ENCODE assay signal across 10 mouse cellular contexts in genomic region chr11:3516121-3516520, GRCm38 (mm10). TPM values are rescaled to one million over a fixed set of nuclear protein-coding genes. Genes with fewer than 3 reads are reported as not detected.
DNase-seq lines count a peak whose midpoint lies in the region; ATAC-seq and TF ChIP-seq lines count a peak whose summit lies in the region.
"Had no signal": no experiment of that assay in that cellular context is flagged by ENCODE, and none has a peak within 500 bp of the region (broad histone marks: within the 10 kb centered on the region; RNA-seq: fewer than 3 reads in every experiment).

No protein-coding gene starts in this region.

- no peak for ATAC-seq in heart, embryonic 11.5 days (replicated peaks; ENCODE audit: insufficient number of reproducible peaks, low FRiP score, low TSS enrichment)
- ATAC-seq in embryonic facial prominence, embryonic 14.5 days (ENCODE audit: low read depth), result no peak
- no peak for ATAC-seq in neural tube, embryonic 14.5 days (ENCODE audit: low read depth)

- no peaks in the 10 kb centered on the region for H3K9me3 ChIP-seq in heart, embryonic 11.5 days (replicated peaks; ENCODE audit: control insufficient read depth, low read length)
- no peaks in the 10 kb centered on the region for H3K9me3 ChIP-seq in embryonic facial prominence, embryonic 14.5 days (ENCODE audit: control insufficient read depth, low read length)
- H3K9me3 ChIP-seq in neural tube, embryonic 14.5 days (ENCODE audit: control insufficient read depth, low read length), result no peaks in the 10 kb centered on the region

- intact Hi-C loops in heart, postnatal 36 days (cut with DNase I), result no loop called here
- intact Hi-C loops in left cerebral cortex, adult 2 months (cut with DNase I), result no loop called here
- intact Hi-C loops in left cerebral cortex, postnatal 36 days (cut with DNase I), result no loop called here

- no peak overlapping the region for H3K4me3 ChIP-seq in heart, embryonic 11.5 days (ENCODE audit: low read depth, low read length)
- H3K4me3 ChIP-seq in left cerebral cortex, adult 2 months, result peak overlapping the region; percentile 58
- H3K4me3 ChIP-seq in embryonic facial prominence, embryonic 14.5 days (ENCODE audit: low read depth, low read length), result peak overlapping the region; percentile 53; the same call in 1 of the 2 replicates
- H3K4me3 ChIP-seq in neural tube, embryonic 14.5 days (ENCODE audit: low read depth, low read length), result no peak overlapping the region

- peak overlapping the region; percentile 1; the same call in 1 of the 2 replicates for H3K4me2 ChIP-seq in heart, embryonic 11.5 days
- peak overlapping the region; percentile 84 for H3K4me2 ChIP-seq in embryonic facial prominence, embryonic 14.5 days (ENCODE audit: low read depth, low read length)
- peak overlapping the region; percentile 54 for H3K4me2 ChIP-seq in neural tube, embryonic 14.5 days (ENCODE audit: low read depth, low read length)

- WGBS in heart, embryonic 11.5 days (ENCODE audit: insufficient replicate concordance), result 79% methylated on average over 5 of the region's 5 CpGs
- 78% methylated on average over 5 of the region's 5 CpGs for WGBS in embryonic facial prominence, embryonic 14.5 days
- WGBS in neural tube, embryonic 14.5 days, result 74% methylated on average over 5 of the region's 5 CpGs

- no peak overlapping the region for H3K9ac ChIP-seq in heart, embryonic 11.5 days (ENCODE audit: low read depth, low read length)
- H3K9ac ChIP-seq in embryonic facial prominence, embryonic 14.5 days (ENCODE audit: low read depth, low read length), result peak overlapping the region; percentile 21; the same call in 1 of the 2 replicates
- H3K9ac ChIP-seq in neural tube, embryonic 14.5 days (replicated peaks; ENCODE audit: low read depth, low read length), result no peak overlapping the region

- H3K27me3 ChIP-seq in heart, embryonic 11.5 days (ENCODE audit: control insufficient read depth, insufficient read depth, low read length), result peaks cover 5% of the 10 kb centered on the region; the same call in 1 of the 2 replicates
- H3K27me3 ChIP-seq in embryonic facial prominence, embryonic 14.5 days (replicated peaks; ENCODE audit: control insufficient read depth, insufficient read depth, low read length), result peaks cover 12% of the 10 kb centered on the region; the same call in 1 of the 2 replicates
- H3K27me3 ChIP-seq in neural tube, embryonic 14.5 days (ENCODE audit: control insufficient read depth, insufficient read depth, low read length), result peaks cover 9% of the 10 kb centered on the region

- peaks cover 22% of the 10 kb centered on the region for H3K4me1 ChIP-seq in heart, embryonic 11.5 days (ENCODE audit: control insufficient read depth, insufficient read depth, low read length)
- peaks cover 17% of the 10 kb centered on the region for H3K4me1 ChIP-seq in embryonic facial prominence, embryonic 14.5 days (ENCODE audit: control insufficient read depth, insufficient read depth, low read length)
- peaks cover 19% of the 10 kb centered on the region; the same call in 1 of the 2 replicates for H3K4me1 ChIP-seq in neural tube, embryonic 14.5 days (ENCODE audit: control insufficient read depth, insufficient read depth, low read length)

- DNase-seq in heart, postnatal 36 days, result no peak
- DNase-seq in left cerebral cortex, adult 2 months (ENCODE audit: extremely low spot score in 1 of 2, low spot score in 2 of 2), result no peak
- no peak for DNase-seq in left cerebral cortex, postnatal 36 days (ENCODE audit: low spot score in 2 of 2)
- no peak for DNase-seq in embryonic facial prominence, embryonic 14.5 days (ENCODE audit: low spot score)
- DNase-seq in B cell, adult 2 months, result no peak
- DNase-seq in testis, postnatal 14 days (ENCODE audit: low spot score), result no peak
- DNase-seq: lung, postnatal 36 days; thymus, postnatal 14 days had no signal

- H3K27ac ChIP-seq in heart, embryonic 11.5 days (ENCODE audit: low read depth, low read length), result no peak overlapping the region
- H3K27ac ChIP-seq in left cerebral cortex, adult 2 months, result 0 out of 2 replicates have a peak overlapping the region, but pooled peaks have one; percentile 86
- no peak overlapping the region for H3K27ac ChIP-seq in embryonic facial prominence, embryonic 14.5 days (replicated peaks; ENCODE audit: low read depth, low read length)
- no peak overlapping the region for H3K27ac ChIP-seq in neural tube, embryonic 14.5 days (ENCODE audit: low read depth, low read length)

- H3K36me3 ChIP-seq in heart, embryonic 11.5 days (ENCODE audit: control insufficient read depth, insufficient read depth, low read length), result peaks cover 7% of the 10 kb centered on the region; the same call in 1 of the 2 replicates
- H3K36me3 ChIP-seq in embryonic facial prominence, embryonic 14.5 days (ENCODE audit: control insufficient read depth, insufficient read depth, low read length), result peaks cover 23% of the 10 kb centered on the region; the same call in 1 of the 2 replicates
- no peaks in the 10 kb centered on the region for H3K36me3 ChIP-seq in neural tube, embryonic 14.5 days (ENCODE audit: control insufficient read depth, insufficient read depth, low read length)

- no peak for TF ChIP-seq CTCF in left cerebral cortex, adult 2 months (IDR thresholded peaks at IDR 0.05)

RNA-seq across cellular contexts. Expression of gene Selenom, which starts 1.6 kb away (rescaled TPM):
- polyA plus RNA-seq in heart, embryonic 11.5 days (2014; fragmentation: Nextera tagmentation; extraction: Ambion mirVana), result 122 and 127 TPM in 2 replicates
- 10 to 100 TPM; 37.6 to 43.8 TPM for total RNA-seq in heart, postnatal 36 days (2021)
- total RNA-seq in left cerebral cortex, adult 2 months (2021), result 100 to 1,000 TPM; 135 to 138 TPM
- 100 to 1,000 TPM; 128 to 155 TPM for total RNA-seq in left cerebral cortex, postnatal 36 days (2021)
- 204 and 215 TPM in 2 replicates for polyA plus RNA-seq in embryonic facial prominence, embryonic 14.5 days (2014; fragmentation: Nextera tagmentation; extraction: Ambion mirVana)
- 98.1 and 127 TPM in 2 replicates for polyA plus RNA-seq in neural tube, embryonic 14.5 days (2014; fragmentation: Nextera tagmentation; extraction: Ambion mirVana)

RNA-seq across cellular contexts. Expression of gene Inpp5j, which starts 11.5 kb away (rescaled TPM):
- 6.5 and 7.0 TPM in 2 replicates for polyA plus RNA-seq in heart, embryonic 11.5 days (2014; fragmentation: Nextera tagmentation; extraction: Ambion mirVana)
- total RNA-seq in heart, postnatal 36 days (2021), result 10 to 100 TPM; 15.7 to 25.8 TPM
- total RNA-seq in left cerebral cortex, adult 2 months (2021), result 10 to 100 TPM; 54.0 to 57.8 TPM
- total RNA-seq in left cerebral cortex, postnatal 36 days (2021), result 10 to 100 TPM; 53.7 to 58.3 TPM
- polyA plus RNA-seq in embryonic facial prominence, embryonic 14.5 days (2014; fragmentation: Nextera tagmentation; extraction: Ambion mirVana), result 0.81 and 1.0 TPM in 2 replicates
- polyA plus RNA-seq in neural tube, embryonic 14.5 days (2014; fragmentation: Nextera tagmentation; extraction: Ambion mirVana), result 6.0 and 7.2 TPM in 2 replicates

RNA-seq across cellular contexts. Expression of gene Smtn, which starts 24.3 kb away (rescaled TPM):
- 66.9 and 72.9 TPM in 2 replicates for polyA plus RNA-seq in heart, embryonic 11.5 days (2014; fragmentation: Nextera tagmentation; extraction: Ambion mirVana)
- total RNA-seq in heart, postnatal 36 days (2021), result 100 to 1,000 TPM; 146 to 153 TPM
- total RNA-seq in left cerebral cortex, adult 2 months (2021), result 10 to 100 TPM in 1 of 2 experiments, 1 to 10 TPM in 1; 9.6 to 12.2 TPM
- total RNA-seq in left cerebral cortex, postnatal 36 days (2021), result 1 to 10 TPM; 8.2 to 8.9 TPM
- polyA plus RNA-seq in embryonic facial prominence, embryonic 14.5 days (2014; fragmentation: Nextera tagmentation; extraction: Ambion mirVana), result 100 and 116 TPM in 2 replicates
- 7.8 and 16.1 TPM in 2 replicates for polyA plus RNA-seq in neural tube, embryonic 14.5 days (2014; fragmentation: Nextera tagmentation; extraction: Ambion mirVana)

RNA-seq across cellular contexts. Expression of gene Pla2g3, which starts 28.0 kb away (rescaled TPM):
- polyA plus RNA-seq in heart, embryonic 11.5 days (2014; fragmentation: Nextera tagmentation; extraction: Ambion mirVana), result 0.26 and 0.39 TPM in 2 replicates
- total RNA-seq in heart, postnatal 36 days (2021), result not detected
- total RNA-seq in left cerebral cortex, adult 2 months (2021), result 1 to 10 TPM; 3.8 to 4.1 TPM
- 1 to 10 TPM; 2.3 to 4.9 TPM for total RNA-seq in left cerebral cortex, postnatal 36 days (2021)
- 0.36 and 0.41 TPM in 2 replicates for polyA plus RNA-seq in embryonic facial prominence, embryonic 14.5 days (2014; fragmentation: Nextera tagmentation; extraction: Ambion mirVana)
- polyA plus RNA-seq in neural tube, embryonic 14.5 days (2014; fragmentation: Nextera tagmentation; extraction: Ambion mirVana), result 0.97 and 2.2 TPM in 2 replicates

Comparison
In these comparisons a context has a peak if more than half of its experiments do, and no peak if none do; other contexts are left out.
1. H3K4me2 ChIP-seq: peak in every context shown above with its lines; median percentile 84 in embryonic facial prominence, embryonic 14.5 days; 54 in neural tube, embryonic 14.5 days; 1 in heart, embryonic 11.5 days.
2. H3K4me3 ChIP-seq: peak in left cerebral cortex, adult 2 months (single experiment) and embryonic facial prominence, embryonic 14.5 days (single experiment); none in heart, embryonic 11.5 days (single experiment) and neural tube, embryonic 14.5 days (single experiment).
3. RNA of gene Smtn, which starts 24.3 kb away (total RNA-seq): 146 to 153 TPM in heart, postnatal 36 days; 9.6 to 12.2 TPM in left cerebral cortex, adult 2 months and 8.2 to 8.9 TPM in left cerebral cortex, postnatal 36 days; every median in the first group is over 10 times any median in the second.